Mouse (Mus musculus) CH12.LX (cell line): ENCODE data around the gene Banf2. TPM values are rescaled to one million over a fixed set of nuclear protein-coding genes. Genes with fewer than 3 reads are reported as not detected.

Experiments used
- DNase-seq: peaks from one replicate; pipeline ENCODE4 v3.0.0-alpha.2; 2013; ENCODE audit errors: extremely low read depth
- H3K27ac ChIP-seq: 2 replicates; pipeline ENCODE4 v1.5.1; 2012; ENCODE audit warnings: low read depth, mild to moderate bottlenecking, control low read depth, moderate library complexity; ENCODE audit not compliant: insufficient read depth
- H3K27me3 ChIP-seq: replicated peaks from 2 replicates; pipeline ENCODE3; 2012; ENCODE audit warnings: inconsistent platforms
- H3K36me3 ChIP-seq, 2 experiments: replicated peaks in 1 of 2; 2 replicates each; pipeline versions ENCODE3 to v1.6.1; 2012; ENCODE audit warnings: inconsistent platforms in 1 of 2, low read length in 1 of 2, mild to moderate bottlenecking in 1 of 2, mixed read lengths in 1 of 2, moderate library complexity in 1 of 2; ENCODE audit not compliant: control insufficient read depth in 1 of 2, insufficient read depth in 1 of 2
- H3K4me1 ChIP-seq, 2 experiments: 2 replicates each; pipeline ENCODE4 v1.6.1; 2012; ENCODE audit warnings: inconsistent platforms in 1 of 2, moderate library complexity in 1 of 2; ENCODE audit not compliant: insufficient read depth in 2 of 2, control insufficient read depth in 1 of 2
- H3K4me2 ChIP-seq: 2 replicates; pipeline ENCODE4 v1.6.1; 2012; ENCODE audit warnings: low read depth, mild to moderate bottlenecking, control low read depth; ENCODE audit not compliant: poor library complexity, insufficient read depth, severe bottlenecking
- H3K4me3 ChIP-seq, 3 experiments: fragments of 150-350 bp in 1 of 3; sonication (generic) in 1 of 3; replicated peaks in 1 of 3; 2 replicates each; pipeline versions ENCODE3 to v1.5.1; 2011 to 2012; ENCODE audit warnings: low read depth in 2 of 3, low read length in 2 of 3, mild to moderate bottlenecking in 2 of 3, moderate library complexity in 2 of 3, control low read depth in 1 of 3, improper control_type of control experiment in 1 of 3, inconsistent platforms in 1 of 3, mixed read lengths in 1 of 3; ENCODE audit not compliant: poor library complexity in 1 of 3
- H3K79me2 ChIP-seq: replicated peaks from 2 replicates; pipeline ENCODE4 v1.6.1; 2012; ENCODE audit warnings: mild to moderate bottlenecking, moderate library complexity; ENCODE audit not compliant: control insufficient read depth, poor library complexity, insufficient read depth, severe bottlenecking; ENCODE audit errors: extremely low read depth
- H3K9ac ChIP-seq: 2 replicates; pipeline ENCODE4 v1.6.1; 2012; ENCODE audit warnings: low read depth, mild to moderate bottlenecking, control low read depth, moderate library complexity; ENCODE audit not compliant: insufficient read depth
- H3K9me3 ChIP-seq: replicated peaks from 2 replicates; pipeline ENCODE3; 2012; ENCODE audit warnings: low read length, inconsistent platforms, mixed read lengths
- BHLHE40 ChIP-seq: IDR thresholded peaks from 2 replicates; pipeline ENCODE4 v1.6.1; 2011; ENCODE audit warnings: mild to moderate bottlenecking, low read depth, low read length, improper control_type of control experiment
- CHD1 ChIP-seq: IDR thresholded peaks from 2 replicates; pipeline ENCODE4 v1.6.1; 2012; ENCODE audit warnings: low read depth, low read length, improper control_type of control experiment, inconsistent platforms
- E2F4 ChIP-seq: IDR thresholded peaks from 2 replicates; pipeline ENCODE4 v1.6.1; 2011; ENCODE audit warnings: low read depth, low read length, improper control_type of control experiment; ENCODE audit not compliant: insufficient replicate concordance
- EP300 ChIP-seq: IDR thresholded peaks from 2 replicates; pipeline ENCODE4 v1.6.1; 2011; ENCODE audit warnings: low read length, improper control_type of control experiment
- ETS1 ChIP-seq: conservative IDR thresholded peaks from 2 replicates; pipeline ENCODE4 v1.6.1; 2012; ENCODE audit warnings: low read depth, mild to moderate bottlenecking, inconsistent platforms, low read length, improper control_type of control experiment, moderate library complexity
- IRF4 ChIP-seq: IDR thresholded peaks from 2 replicates; pipeline ENCODE4 v1.6.1; 2014; ENCODE audit warnings: low read depth, mild to moderate bottlenecking, inconsistent platforms, low read length, improper control_type of control experiment
- JUN ChIP-seq: IDR thresholded peaks from 2 replicates; pipeline ENCODE4 v1.6.1; 2011; ENCODE audit warnings: low read depth, mild to moderate bottlenecking, low read length, improper control_type of control experiment, moderate library complexity; ENCODE audit not compliant: insufficient read depth
- JUND ChIP-seq: conservative IDR thresholded peaks from 2 replicates; pipeline ENCODE4 v1.6.1; 2011; ENCODE audit warnings: low read depth, low read length, improper control_type of control experiment
- KAT2A ChIP-seq: IDR thresholded peaks from 2 replicates; pipeline ENCODE4 v1.6.1; 2012; ENCODE audit warnings: low read length, improper control_type of control experiment, inconsistent platforms; ENCODE audit not compliant: insufficient replicate concordance
- MXI1 ChIP-seq: IDR thresholded peaks from 2 replicates; pipeline ENCODE4 v1.6.1; 2011; ENCODE audit warnings: mild to moderate bottlenecking, low read depth, low read length, improper control_type of control experiment
- PAX5 ChIP-seq: IDR thresholded peaks from 2 replicates; pipeline ENCODE4 v1.6.1; 2012; ENCODE audit warnings: low read length, inconsistent platforms, mixed read lengths
- POLR2A ChIP-seq: IDR thresholded peaks from 2 replicates; pipeline ENCODE4 v1.6.1; 2011; ENCODE audit warnings: low read depth, mild to moderate bottlenecking, improper control_type of control experiment, low read length
- RAD21 ChIP-seq: IDR thresholded peaks from 2 replicates; pipeline ENCODE4 v1.6.1; 2011; ENCODE audit warnings: low read depth, mild to moderate bottlenecking, low read length, improper control_type of control experiment, moderate library complexity
- RCOR1 ChIP-seq: conservative IDR thresholded peaks from 2 replicates; pipeline ENCODE4 v1.6.1; 2012; ENCODE audit warnings: low read depth, mild to moderate bottlenecking, inconsistent platforms, low read length, improper control_type of control experiment
- SMC3 ChIP-seq: IDR thresholded peaks from 2 replicates; pipeline ENCODE4 v1.6.1; 2011; ENCODE audit warnings: low read depth, low read length, improper control_type of control experiment
- TCF12 ChIP-seq: IDR thresholded peaks from 2 replicates; pipeline ENCODE4 v1.6.1; 2014; ENCODE audit warnings: low read depth, mild to moderate bottlenecking, inconsistent platforms, low read length, improper control_type of control experiment
- USF2 ChIP-seq: conservative IDR thresholded peaks from 2 replicates; pipeline ENCODE4 v1.6.1; 2011; ENCODE audit warnings: low read depth, low read length, improper control_type of control experiment
- ZKSCAN1 ChIP-seq: IDR thresholded peaks from 2 replicates; pipeline ENCODE4 v1.6.1; 2012; ENCODE audit warnings: low read depth, inconsistent platforms, low read length, improper control_type of control experiment, borderline replicate concordance
- ZNF384 ChIP-seq: IDR thresholded peaks from 2 replicates; pipeline ENCODE4 v1.6.1; 2012; ENCODE audit warnings: low read depth, low read length, improper control_type of control experiment, inconsistent platforms
- dilution Hi-C: fragments of 300-500 bp; cut with MboI; formaldehyde crosslinking; loops from 2 replicates; pipeline ENCODE4 v1.14.3; 2020; ENCODE audit warnings: low sequenced_read_pairs; ENCODE audit not compliant: extremely low pct_unique_long_range_greater_than_20kb, extremely low pct_ligation_motif_present
- in situ Hi-C: fragments of 300-500 bp; cut with MboI; formaldehyde crosslinking; loops from 3 replicates; pipeline ENCODE4 v1.14.3; 2019; ENCODE audit warnings: low sequenced_read_pairs, low pct_ligation_motif_present, low pct_unique_long_range_greater_than_20kb, mixed read lengths
- polyA plus RNA-seq: library from polyadenylated mRNA; unstranded; fragments of >175 nt; gene quantifications from 2 replicates; pipeline ENCODE4 v1.2.1, GENCODE M21; 2012; ENCODE audit warnings: low read depth; ENCODE audit not compliant: insufficient read length
- total RNA-seq, 2 experiments: library from RNA; depleted of rRNA; stranded (reverse); fragments of 300-350 nt in 1 of 2; fragments of >200 nt in 1 of 2; gene quantifications; 2 replicates each; pipeline ENCODE4 v1.2.3; 2012 to 2014

Banf2 gene
- total and polyA plus RNA-seq, 3 experiments = not detected

- H3K4me3 ChIP-seq = no peak overlapping the region
- H3K27me3 ChIP-seq = no peaks in the 10 kb centered on the region
- TF ChIP-seq ZKSCAN1 = no peak
- TF ChIP-seq ZNF384 = no peak
- TF ChIP-seq MXI1 = no peak
- no peak for TF ChIP-seq JUN
- no peak for TF ChIP-seq E2F4
- TF ChIP-seq KAT2A = no peak
- H3K79me2 ChIP-seq = no peaks in the 10 kb centered on the region
- dilution Hi-C loops (no loop called here), in situ Hi-C loops (no loop called here)
- H3K9ac ChIP-seq = no peak overlapping the region
- H3K4me2 ChIP-seq = no peak overlapping the region
- H3K27ac ChIP-seq = no peak overlapping the region
- peaks cover 9 to 27% of the 10 kb centered on the region in 2 experiments for H3K4me1 ChIP-seq
- H3K9me3 ChIP-seq = peaks cover 16% of the 10 kb centered on the region
- DNase-seq = no peak
- no peaks in the 10 kb centered on the region for H3K36me3 ChIP-seq
Measured at GRCm38 (mm10) chr2:144045756-144046560, 13.1 kb downstream of the Banf2 start.

GRCm38 (mm10) chr2:144046916-144047315 lies 14.1 kb downstream of the Banf2 start:
- H3K27ac ChIP-seq = no peak overlapping the region
- TF ChIP-seq KAT2A = no peak
- TF ChIP-seq ZNF384 = no peak
- no peak for TF ChIP-seq PAX5
- TF ChIP-seq POLR2A = no peak
- TF ChIP-seq TCF12 = no peak
- TF ChIP-seq JUN = no peak
- H3K4me3 ChIP-seq = no peak overlapping the region
- peaks cover 12% of the 10 kb centered on the region for H3K9me3 ChIP-seq
- no peak for DNase-seq
- H3K9ac ChIP-seq = no peak overlapping the region
- no peak overlapping the region for H3K4me2 ChIP-seq
- H3K79me2 ChIP-seq = no peaks in the 10 kb centered on the region
- peaks cover 9 to 31% of the 10 kb centered on the region in 2 experiments for H3K4me1 ChIP-seq
- no peaks in the 10 kb centered on the region for H3K36me3 ChIP-seq
- no peaks in the 10 kb centered on the region for H3K27me3 ChIP-seq
- dilution Hi-C loops = no loop called here
- in situ Hi-C loops = no loop called here

GRCm38 (mm10) chr2:144050146-144050680 lies 17.4 kb downstream of the Banf2 start:
- Histone ChIP-seq H3K4me1 (peaks cover 9 to 31% of the 10 kb centered on the region in 2 experiments), H3K27ac (no peak overlapping the region), H3K27me3 (no peaks in the 10 kb centered on the region), H3K4me2 (no peak overlapping the region; the same call in 1 of the 2 replicates), H3K79me2 (no peaks in the 10 kb centered on the region), H3K9ac (no peak overlapping the region), H3K4me3 (no peak overlapping the region), H3K9me3 (no peaks in the 10 kb centered on the region), H3K36me3 (no peaks in the 10 kb centered on the region)
- DNase-seq = peak; percentile 89
- TF ChIP-seq RAD21 (no peak; the same call in 1 of the 2 replicates), EP300 (peak; percentile 86), CHD1 (no peak), RCOR1 (no peak), ETS1 (peak; percentile 68), JUND (peak; percentile 86), JUN (peak; percentile 61; the same call in 1 of the 2 replicates), SMC3 (no peak), BHLHE40 (peak; percentile 91), USF2 (peak; percentile 22; the same call in 1 of the 2 replicates), IRF4 (peak; percentile 87)
- in situ Hi-C loops (no loop called here), dilution Hi-C loops (no loop called here)
